Mouse (Mus musculus): ENCODE data around the gene Kdm5b.

Gene Kdm5b

DNA sequence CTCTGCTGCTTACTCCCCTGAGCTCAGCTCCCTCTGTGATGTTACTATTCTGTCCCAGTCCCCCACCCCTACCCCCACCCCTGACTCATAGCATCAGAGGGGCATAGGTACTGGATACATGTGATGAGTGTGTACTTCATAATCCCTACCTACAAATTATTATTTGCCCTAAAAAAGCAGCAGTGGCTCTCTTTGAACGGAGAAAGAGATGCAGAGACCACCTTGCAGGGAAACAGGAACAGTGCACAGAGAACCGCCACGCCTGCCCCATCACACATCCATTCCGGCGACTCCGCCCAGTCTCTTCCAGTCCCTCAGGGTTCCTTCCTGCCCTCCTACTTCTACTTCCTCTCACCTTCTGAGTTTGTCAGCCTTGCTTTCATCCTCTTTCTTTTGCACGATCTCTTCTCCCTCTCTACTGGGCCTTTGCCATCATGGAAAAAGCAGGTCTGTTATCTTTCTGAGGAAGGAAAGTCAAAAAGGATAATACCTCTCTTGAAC lies 10.3 kb upstream of the Kdm5b start, which contains the start of gene Mgat4e:
Gene Mgat4e (minus strand): TSS at position 51 of the 501 bp plus-strand sequence.
- no peak for DNase-seq (ENCODE audit: low spot score in 2 of 2)

DNA sequence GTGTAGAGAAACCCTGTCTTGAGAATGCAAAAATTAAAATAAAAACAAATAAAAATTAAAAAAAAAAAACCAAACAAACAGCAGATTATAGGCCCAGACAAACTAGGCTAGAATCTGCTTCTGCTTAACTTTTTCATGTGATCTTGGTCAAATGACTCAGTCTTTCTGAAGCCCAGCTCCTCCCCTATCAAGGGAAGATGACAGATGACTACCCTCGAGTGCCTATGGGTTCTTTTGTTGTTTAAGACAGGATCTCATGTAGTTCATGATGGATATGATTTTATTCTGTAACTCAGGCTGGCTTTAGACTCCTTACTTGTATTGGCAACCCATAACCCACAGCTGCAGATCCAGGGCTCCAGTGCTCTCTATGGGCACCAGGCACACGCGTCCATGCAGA lies 8.1 kb upstream of the Kdm5b start:
- DNase-seq (ENCODE audit: low spot score in 2 of 2) = no peak

DNA sequence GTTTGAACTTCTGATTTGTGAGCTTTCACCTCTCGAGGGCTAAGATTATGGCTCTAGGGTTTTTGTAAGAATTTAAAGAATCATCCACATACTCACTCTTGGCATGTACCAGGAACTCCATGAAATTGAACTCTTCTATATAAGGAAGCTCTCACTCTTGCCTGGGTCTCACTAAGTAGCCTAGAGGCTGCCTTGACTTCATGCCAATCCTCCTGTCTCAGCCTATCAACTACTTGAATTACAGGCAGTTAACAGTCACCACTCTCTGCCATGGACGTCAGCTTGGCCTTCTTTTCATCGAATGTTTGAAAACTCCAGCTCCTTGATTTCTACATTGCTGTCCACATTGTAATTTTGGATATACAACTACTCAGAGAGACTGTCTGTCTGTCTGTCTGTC lies 7.6 kb upstream of the Kdm5b start:
- no peak for DNase-seq (ENCODE audit: low spot score in 2 of 2)

- DNase-seq (ENCODE audit: low spot score in 2 of 2) = peak in 1 of 2 experiments; percentile 3
Observed at GRCm38 (mm10) chr1:134555240-134555870, 4.6 kb upstream of the Kdm5b start.

DNA sequence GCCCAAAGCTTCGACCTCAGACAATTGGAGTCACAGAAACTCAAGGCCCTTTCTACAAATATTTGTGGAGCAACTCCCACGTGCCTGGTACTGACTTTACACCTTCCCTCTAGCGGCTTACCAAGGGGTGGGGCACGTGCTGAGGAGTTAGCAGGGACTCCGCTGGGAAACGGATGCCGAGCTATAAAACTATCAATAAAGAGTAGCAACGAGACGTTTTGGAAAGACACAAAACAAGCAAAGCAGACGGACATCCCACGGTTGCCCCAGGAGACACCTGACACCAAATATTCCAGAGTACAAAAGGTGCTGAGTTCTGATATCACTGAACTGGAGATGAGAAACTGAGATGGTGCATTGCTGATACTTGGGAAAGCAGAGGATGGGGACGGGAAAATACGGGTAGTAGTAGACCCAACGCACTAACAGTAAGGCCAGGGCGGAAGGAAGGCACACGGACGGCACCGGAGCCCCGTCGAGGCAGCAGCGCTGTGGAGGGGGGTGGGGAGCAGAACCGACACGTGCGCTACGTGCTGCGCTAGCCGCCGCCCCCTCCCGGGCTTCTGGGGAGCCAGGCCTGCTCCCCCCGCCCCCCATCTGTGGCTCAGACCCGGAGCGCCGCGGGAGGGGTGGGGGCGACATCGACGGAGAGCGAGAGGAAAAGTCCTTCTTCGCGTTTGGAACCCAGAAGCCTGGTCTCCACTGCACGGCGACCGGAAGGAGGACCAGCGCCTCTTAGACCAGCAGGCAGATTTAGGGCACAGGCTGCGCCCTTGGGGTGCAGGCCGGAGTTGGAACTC lies 3.9 kb upstream of the Kdm5b start:
- peak; percentile 68 to 71 for DNase-seq (ENCODE audit: low spot score in 2 of 2)

DNA sequence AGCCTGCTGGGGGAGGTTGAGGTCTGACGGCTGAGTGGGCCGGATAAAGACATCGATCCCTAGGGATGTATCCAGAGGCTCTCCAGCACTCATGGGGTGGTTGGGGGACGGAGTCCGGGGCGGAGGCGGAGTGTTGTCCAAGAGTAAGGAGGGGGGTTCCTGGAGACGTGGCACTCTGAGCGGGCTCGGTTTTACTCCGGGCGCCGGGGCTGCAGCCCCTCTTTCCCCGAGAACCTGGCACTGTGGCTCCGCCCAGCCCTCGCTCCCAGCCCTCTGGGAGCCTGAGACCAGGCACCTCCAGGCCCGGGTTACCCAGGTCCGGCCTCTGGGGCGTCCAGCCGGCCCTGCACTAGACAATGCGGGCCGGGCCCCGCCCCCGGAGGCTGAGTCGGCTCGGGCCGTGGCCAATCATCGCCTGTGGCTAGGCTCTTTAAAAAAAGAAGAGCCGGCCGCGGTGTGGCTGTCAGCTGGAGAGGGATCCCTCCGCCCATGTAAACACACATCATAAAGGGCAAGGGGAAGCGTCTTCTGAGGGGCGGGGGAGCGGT lies 3.2 kb upstream of the Kdm5b start:
- peak; percentile 88 to 90 for DNase-seq (ENCODE audit: low spot score in 2 of 2)

DNA sequence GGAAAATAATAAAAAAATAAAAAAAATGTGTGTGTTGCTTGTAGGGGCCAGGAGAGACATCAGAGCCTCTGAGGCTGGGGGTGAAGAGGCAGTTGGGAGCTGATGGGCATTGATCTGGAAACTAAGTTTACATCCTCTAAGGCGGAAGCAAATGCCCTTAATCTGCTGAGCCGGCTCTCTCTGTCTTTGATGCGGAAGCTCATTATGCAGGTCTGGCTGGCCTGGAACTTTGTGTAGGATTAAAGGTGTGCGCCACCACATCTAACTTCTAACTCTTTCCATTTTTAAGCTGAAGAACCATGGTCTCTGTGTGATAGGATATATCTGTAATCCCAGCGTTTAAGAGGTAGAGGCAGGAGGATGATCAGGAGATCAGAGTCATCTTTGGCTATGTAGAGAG lies 1.5 kb upstream of the Kdm5b start:
- no peak for DNase-seq (ENCODE audit: low spot score in 2 of 2)

DNA sequence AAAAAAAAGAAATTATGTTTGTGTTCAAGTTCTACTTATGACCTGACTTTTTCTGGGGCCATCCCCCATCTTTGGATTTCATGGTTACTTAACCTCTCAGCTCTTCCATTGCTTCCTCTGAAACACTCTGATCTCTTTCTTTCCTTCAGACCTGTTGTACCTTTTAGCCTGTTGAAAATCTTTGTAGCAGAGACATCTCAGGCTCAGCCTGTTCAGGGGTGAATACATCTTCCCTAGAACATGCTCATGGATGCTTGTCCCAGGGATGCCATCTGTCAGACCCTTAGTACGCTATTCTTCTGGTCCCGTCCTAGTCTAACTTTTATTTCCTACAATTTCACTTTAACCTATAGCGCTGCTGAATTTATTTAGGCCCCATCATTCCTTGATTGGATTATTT lies 745 bp upstream of the Kdm5b start:
- no peak for DNase-seq (ENCODE audit: low spot score in 2 of 2)

- DNase-seq (ENCODE audit: low spot score in 2 of 2) = peak; percentile 47 to 48
Observed at GRCm38 (mm10) chr1:134560396-134560795, 425 bp downstream of the Kdm5b start.

DNA sequence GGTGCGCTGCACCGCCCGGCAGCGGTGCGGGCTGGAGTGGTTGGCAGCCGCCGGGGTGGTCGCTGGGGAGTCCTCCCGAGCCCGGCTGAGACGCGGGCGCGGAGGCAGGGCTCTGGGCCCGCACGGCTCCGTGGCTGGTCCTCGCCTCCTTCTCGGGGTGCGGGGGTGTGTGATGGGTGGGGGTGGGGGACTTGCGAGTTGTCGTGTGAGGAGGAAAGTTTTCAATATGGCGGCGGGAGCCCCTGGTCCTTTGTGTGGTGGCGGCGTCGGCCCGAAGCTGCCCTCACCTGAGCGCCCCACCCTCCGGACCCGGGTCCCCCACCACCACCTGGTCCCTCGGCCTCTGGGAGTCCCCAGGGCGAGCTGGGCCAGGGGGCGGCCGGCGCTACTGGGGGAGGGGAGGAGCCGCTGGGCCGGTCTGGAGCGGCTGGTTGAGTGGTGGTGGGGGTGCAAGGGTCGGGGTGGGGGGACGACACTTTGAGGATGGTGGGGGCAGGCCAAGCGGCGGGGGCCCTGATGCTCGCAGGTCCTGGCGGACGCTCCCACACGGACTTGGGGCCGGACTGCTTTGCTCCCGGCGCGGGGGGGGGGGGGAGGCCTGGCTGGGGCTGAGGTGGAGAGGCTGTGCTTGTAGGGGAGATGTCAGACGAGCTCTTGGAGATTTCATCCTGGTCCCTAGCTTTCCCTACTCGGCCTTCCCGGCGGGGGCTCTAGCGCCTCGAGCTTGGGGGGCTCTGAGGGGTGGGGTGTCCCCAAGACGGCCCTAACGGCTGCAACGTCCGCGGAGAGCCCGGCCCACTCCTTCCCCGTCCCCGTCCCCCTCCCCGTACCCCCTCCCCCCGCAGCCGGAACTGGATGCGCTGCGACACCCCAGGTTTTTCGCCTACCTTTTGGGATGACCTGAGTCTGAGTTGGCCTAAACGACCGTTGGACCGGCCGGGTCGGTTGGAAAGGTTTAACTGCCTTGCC lies 1.1 kb downstream of the Kdm5b start:
- DNase-seq (ENCODE audit: low spot score in 2 of 2) = peak; percentile 29 to 34

DNA sequence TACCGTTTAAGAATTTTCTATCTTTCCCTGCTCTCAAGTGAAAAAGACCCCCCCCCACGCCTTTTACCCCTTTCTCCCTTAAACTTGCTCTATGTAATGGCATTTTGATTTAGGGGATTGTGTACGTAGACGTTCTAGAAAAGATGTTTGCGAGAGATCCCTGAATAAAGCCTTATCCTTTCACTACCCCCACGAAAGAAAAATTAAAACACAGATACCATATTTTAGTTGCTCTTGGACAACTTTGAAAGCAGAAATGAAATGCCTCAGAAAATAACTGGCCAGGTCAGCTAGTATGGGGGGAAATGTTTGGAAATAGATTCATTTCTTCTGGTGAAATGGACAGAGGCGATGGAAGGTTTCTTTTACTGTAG lies 1.8 kb downstream of the Kdm5b start:
- DNase-seq (ENCODE audit: low spot score in 2 of 2) = no peak

- DNase-seq (ENCODE audit: low spot score in 2 of 2) = no peak
Observed at GRCm38 (mm10) chr1:134562457-134562856, 2.5 kb downstream of the Kdm5b start.

DNA sequence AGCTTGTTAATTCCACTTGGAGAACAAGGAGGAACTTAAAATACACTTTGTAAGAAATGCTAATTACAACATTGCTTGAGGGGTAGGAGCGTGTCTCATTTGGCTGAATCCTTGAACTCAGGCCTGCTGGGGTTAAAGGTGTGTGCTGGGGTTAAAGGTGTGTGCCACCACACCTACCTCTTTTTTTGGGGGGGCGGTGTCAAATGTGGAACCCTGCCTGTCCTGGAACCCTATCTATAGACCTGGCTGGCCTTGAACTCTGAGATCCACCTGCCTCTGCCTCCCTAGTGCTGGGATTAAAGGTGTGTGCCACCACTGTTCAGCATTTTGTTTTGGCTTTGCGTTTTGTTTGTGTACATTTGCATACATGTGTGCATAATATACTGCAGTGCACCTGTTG lies 3.8 kb downstream of the Kdm5b start:
- DNase-seq (ENCODE audit: low spot score in 2 of 2) = no peak

GRCm38 (mm10) chr1:134567511-134567910 lies 7.5 kb downstream of the Kdm5b start:
- DNase-seq (ENCODE audit: low spot score in 2 of 2) = no peak

- DNase-seq (ENCODE audit: low spot score in 2 of 2) = no peak
Observed at GRCm38 (mm10) chr1:134570171-134570570, 10.2 kb downstream of the Kdm5b start.

DNA sequence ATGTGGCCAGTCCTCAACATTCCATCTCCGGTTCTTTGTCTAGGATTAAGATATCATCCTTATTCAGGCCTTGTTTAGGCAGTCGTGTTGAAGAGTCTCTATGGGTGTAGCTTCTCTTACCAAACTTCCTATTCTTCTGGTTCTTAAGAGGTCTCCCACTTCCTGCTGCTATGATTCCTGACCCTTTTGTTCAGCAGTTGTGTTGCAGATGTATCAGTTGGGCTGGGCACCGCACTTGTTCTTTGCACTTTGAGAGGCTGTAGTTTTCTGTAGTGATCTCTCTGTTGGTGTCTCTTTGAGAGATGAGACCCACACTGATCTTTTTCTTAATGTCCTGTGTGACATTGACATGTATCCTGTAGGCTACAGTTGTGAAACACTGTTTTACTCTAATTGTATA lies 10.7 kb downstream of the Kdm5b start:
- DNase-seq (ENCODE audit: low spot score in 2 of 2) = no peak

GRCm38 (mm10) chr1:134573300-134573931 lies 13.4 kb downstream of the Kdm5b start:
- no peak for DNase-seq (ENCODE audit: low spot score in 2 of 2)

DNA sequence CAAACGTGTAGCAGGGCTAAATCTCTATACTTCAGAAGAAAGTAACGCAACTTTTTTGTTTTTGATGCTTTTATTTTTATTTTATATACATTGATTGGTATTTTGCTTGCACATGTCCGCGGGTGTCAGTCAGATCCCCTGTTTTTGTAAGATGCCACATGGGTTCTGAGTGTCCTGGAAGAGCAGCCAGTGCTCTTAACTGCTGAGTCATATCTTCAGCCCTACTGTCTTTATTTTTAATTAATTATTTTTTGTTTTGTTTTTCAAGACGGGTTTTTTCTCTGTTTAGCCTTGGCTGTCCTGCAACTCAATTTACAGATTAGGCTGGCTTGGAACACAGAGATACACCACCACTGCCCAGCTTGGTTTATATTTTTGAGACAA lies 14.0 kb downstream of the Kdm5b start:
- no peak for DNase-seq (ENCODE audit: low spot score in 2 of 2)

- no peak for DNase-seq (ENCODE audit: low spot score in 2 of 2)
Observed at GRCm38 (mm10) chr1:134577384-134578120, 17.6 kb downstream of the Kdm5b start.

DNA sequence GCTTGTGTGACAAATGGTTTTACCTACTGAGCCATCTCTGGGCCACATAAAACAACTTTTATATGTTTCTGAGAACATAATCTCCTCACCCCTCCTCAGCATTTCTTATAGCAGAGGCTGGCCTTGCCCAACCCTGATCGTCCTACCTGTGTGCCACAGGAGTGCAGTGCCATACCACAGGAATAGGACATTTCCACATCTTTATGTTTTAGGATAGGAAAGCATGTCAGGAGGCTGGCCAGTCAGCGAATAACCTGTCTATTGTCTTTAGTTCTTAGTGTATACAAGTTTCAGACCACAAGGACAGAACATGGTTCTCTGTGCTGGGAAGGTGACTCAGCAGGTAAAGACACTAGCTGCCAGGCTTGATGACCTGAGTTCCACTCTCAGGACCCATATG lies 20.8 kb downstream of the Kdm5b start:
- DNase-seq (ENCODE audit: low spot score in 2 of 2) = no peak

- no peak for DNase-seq (ENCODE audit: low spot score in 2 of 2)
Observed at GRCm38 (mm10) chr1:134583560-134583959, 23.6 kb downstream of the Kdm5b start.

Data from thymus, postnatal 10 days (tissue).